Mouse (Mus musculus) c-Kit-negative CD71-positive TER-119-positive erythroid progenitor cells, embryonic 14.5 days (primary cell): ENCODE results near the gene Rin3.
"Not testable (repeated sequence)": the region's sequence is repeated elsewhere in the genome, so short reads cannot be mapped to it uniquely, and the experiment has no call there.

Experiments
- DNase-seq: peaks from one replicate; pipeline ENCODE4 v3.0.0-alpha.2; 2013; ENCODE audit warnings: low read depth, low spot score

Rin3 gene

DNA sequence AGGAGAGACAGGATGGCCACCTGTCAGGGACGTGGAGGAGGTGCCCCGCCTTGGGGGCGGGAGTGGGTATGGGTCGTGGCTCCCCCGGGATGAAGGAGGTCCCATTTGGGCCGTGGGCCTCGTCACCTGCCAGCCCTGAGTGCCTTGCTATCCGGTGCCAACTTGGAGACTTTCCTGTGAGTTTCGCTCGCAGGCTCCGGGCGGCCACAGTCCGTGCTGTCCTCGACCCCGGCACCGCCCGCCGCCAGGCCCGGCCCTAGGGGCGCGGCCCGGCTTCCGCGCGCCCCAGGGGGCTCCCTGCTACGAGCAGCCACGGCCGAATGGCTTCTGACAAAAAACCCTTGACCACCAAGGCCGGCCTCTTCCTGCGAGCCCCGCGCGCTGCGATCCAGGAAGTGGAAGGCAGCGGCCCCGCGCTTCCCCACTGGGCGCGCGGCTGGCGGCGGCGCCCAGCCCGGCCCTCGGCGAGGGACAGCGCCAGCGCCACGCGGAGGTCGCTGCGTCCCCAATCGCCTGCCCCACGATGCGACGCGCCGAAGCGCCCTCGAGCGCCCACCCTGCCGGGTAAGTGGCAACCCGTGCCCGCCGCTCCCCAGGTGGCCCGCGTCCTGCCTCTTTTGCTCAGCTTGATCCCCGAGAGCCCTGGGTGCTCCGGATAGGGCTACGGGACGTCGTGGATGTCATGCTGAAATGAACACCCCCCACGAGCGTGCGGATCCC, at the start of gene Rin3:
Gene Rin3, plus strand, starts transcription at position 286 of the 720 bp plus-strand sequence.
- no peak for DNase-seq

DNA sequence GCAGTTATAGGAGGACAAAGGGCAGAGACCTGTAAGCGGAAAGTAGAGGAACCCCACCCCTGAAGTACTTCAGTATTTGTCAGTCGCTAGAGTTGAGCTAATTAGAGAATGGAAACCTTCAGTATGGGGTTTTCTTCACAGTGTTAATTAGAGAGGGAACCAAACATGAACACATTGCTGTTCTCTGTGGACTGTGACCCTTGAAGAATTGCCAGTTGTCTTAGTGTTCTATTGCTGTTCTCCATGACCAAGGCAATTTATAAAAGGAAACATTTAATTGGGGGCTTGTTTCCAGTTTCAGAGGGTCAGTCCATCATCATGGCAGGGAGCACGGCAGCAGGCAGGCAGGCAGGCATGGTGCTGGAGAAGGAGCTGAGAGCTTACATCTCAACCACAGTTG, 47.3 kb upstream of the Rin3 start:
- no peak for DNase-seq

DNA sequence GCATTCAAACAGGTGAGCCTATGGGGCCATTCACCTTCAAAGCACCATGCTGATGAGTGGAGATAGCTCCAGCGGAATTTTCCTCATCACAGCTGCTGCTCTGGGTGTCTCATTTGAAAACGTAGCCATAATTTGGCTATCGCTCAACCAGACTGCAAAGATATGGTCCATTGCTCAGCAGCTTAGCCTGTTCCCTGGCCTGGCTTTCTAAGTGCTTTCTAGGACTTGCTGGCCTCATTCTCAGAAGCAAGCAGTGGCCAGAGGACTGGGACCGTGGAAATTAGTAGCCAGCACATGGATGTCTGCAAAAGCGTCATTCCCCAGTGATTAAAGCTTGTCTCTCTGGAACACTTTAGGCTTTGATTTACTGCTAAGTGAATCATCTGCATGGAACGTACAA, 46.5 kb upstream of the Rin3 start:
- DNase-seq, result no peak

DNA sequence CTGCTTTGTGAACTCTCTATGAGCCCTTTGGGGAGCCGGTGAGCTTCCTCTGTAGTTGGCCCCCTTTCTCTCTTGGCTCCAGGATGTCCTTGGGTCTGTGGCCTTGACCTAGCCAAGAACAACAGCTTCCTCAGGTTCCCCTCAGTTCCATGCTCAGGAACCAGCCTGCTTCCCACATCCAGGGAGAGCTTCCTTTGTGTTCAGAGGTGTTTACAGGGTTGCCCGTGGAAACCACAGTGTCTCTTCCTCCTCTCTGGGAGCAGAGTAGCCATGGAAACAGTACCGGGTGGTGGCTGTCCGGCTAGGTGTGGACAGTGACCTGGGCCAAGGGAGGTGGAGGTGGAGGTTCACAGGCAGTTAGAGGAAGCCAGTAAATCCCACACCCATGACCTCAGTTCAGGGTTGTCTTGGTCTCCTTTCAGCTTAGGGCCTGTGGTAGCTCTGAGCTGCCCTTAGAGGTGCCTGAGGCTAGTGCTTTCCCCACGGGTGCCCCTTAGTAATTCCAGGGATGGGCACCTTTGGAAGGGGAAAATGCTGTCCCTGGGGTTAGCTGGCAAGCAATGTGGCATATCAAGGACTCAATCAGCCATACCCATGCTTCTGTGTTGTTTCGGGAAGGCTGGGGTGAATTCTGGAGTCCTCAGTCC, 40.6 kb upstream of the Rin3 start:
- no peak for DNase-seq

DNA sequence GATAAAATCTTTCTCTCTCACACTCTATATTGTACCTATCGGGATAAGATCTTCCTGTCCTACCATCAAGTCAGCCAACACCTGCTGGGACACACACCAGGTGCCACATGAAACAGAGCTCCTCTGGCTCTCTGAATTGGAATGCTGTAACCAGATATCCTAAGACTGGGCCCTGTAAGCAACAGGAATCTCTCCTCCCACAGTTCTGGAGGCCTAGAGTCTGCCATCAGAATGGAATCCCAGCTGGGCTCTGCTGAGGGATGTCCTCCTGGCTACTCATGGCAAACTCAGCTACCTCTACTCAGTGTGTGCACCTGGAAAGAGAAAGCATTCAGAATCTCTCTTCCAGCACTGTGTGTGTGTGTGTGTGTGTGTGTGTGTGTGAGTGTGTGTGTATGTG, 38.9 kb upstream of the Rin3 start:
- DNase-seq, result no peak

DNA sequence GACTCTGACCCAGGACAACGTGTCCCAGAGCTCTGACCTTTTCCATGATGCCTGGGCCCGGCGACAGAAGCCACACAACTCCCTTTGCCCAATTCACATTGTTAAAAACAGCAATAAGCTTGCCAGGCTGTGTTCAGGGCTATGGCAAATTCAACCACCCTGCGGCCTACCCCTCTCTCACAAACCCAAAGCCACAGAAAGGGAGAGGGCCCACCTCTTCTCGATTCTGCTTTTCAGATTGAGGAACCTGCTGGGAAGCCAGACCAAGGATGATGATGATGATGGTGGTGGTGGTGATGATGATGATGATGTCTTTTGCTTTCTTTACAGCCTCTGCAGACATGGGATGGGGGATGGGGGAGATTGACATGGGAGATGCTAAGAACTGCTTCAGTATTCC, 36.6 kb upstream of the Rin3 start:
- no peak for DNase-seq

DNA sequence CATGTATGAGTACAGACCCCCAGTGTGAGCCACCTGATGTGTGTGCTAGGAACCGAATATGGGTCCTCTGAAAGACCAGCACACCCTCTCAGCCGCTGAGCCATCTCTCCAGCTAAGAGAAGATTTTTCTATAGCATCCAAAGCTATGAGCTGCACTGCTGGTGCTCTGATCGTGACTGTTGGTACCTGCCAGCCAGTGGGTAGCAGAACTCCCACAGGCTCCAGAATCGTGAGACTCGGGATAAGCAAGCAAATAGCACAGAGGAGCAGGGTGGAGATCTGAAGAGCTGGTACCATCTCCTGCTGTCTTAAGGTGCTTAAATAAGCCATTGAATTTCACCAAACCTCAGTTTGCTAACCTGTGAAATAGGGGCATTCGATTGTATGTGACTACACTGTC, 34.7 kb upstream of the Rin3 start:
- no peak for DNase-seq

DNA sequence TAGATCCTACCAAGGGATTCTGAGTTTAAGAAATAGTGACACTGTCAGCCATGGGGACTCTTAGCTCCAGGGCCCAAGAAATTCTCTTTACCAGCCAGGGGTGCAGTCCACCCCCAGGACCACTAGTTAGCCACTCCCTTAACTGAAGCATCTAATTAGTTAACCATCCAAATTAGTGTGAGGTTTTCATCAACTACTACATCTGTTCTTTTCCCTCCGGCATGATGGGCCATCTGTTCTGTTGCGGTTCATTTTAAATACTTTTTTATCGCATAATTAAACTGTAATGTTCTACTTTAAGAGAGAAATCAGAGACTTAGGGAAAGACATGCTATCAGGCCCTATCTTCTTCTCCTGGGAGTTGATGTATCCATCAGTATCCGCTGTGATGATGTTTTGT, 32.5 kb upstream of the Rin3 start:
- DNase-seq, result no peak

DNA sequence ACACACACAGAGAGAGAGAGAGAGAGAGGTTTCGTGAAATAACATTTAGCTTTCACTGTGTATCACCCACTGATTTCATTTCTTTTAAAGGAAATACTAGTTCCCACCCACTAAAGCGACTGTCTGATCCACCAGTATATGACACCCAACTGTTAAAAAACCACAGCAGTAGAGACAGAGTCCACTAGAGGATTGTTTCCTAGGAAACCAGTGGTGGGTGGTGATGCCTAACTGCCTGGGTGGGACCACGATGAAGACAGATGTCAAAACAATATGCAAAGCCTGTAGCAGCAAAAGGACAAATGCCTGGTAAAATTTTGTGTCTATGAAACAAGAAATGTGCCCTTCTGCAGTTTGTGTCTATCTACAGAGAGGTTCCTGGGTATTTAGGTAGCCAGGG, 31.8 kb upstream of the Rin3 start:
- DNase-seq, result no peak

DNA sequence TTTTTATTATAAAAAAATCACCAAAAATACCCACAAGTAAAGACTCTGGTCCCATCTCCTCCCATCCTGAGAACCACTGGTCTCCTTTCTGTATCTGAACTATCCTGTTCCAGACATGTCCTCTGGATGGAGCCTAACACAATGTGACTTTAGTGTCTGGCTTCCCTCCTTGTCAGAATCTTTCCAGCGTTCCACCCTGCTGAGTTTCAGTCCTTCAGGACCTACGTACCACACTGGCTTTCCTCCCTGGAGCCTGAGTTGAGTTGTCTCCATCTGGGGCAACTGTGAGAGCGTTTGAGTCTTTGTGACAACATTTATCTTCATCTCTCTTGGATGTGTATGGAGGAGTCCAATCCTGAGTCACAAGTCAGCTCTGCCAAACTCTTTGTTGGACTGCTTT, 30.9 kb upstream of the Rin3 start:
- no peak for DNase-seq

DNA sequence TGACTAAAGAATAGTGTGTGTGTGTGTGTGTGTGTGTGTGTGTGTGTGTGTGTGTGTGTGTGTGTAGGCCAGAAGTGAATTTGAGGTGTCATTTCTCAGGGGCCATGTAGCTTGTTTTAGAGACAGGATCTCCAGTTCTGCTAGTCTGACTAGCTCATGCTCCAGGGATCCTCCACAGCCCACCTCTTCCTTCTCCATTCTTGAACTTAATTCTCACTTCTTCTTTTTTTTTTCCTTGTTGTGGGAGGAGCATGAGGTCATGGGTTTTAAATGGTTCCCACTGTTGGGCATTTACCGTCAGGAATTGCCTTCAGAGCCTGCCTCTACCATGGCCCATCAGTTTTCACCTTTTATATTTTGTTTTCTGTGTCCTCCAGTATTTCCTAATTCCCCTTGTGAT, 30.3 kb upstream of the Rin3 start:
- no peak for DNase-seq

DNA sequence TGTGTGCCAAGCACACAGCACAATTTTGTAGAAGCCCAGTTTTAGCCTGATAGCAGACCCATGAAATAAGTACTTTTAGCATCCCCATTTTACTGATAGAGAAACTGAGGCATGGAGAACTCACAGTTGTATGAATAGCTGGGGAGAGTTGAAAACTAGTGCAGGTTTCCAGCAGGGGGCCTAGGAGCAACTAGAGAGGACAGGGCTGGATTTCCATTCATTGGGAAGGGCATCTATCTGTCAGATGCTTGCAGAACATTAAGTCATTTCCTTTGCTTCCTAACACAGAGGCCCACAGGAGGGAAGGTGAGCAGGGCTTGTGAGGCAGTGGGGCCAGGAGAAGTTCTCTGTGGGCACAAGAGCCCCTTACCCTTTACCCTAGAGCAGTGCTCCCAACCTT, 27.8 kb upstream of the Rin3 start:
- DNase-seq, result no peak

DNA sequence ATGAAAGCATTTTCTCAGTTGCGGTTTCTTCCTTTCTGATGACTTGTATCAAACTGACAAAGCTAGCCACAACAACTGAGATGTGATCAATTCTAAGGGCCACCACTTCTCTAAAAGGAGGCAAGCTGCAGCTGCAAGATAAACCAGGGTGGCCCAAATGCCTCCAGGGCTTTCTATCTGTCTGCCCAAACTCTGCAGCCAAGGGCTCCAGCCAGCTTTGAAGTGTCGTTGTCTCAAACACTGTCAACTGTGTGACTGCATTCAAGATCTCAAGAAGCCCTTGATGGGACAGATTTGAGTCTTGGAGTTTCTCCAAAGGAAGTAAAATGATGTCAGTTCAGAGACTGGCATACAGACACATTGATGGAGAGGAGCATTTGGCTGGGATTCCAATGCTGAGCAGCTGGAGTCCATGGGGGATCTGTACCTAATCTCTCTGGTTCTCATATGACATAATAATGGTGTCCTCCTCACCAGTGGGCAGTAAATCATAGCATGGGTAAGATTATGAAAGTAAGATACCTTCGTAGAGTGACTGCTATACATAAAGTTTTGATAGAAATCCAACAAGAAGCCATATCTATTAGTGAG, 24.2 kb upstream of the Rin3 start:
- DNase-seq, result no peak

DNA sequence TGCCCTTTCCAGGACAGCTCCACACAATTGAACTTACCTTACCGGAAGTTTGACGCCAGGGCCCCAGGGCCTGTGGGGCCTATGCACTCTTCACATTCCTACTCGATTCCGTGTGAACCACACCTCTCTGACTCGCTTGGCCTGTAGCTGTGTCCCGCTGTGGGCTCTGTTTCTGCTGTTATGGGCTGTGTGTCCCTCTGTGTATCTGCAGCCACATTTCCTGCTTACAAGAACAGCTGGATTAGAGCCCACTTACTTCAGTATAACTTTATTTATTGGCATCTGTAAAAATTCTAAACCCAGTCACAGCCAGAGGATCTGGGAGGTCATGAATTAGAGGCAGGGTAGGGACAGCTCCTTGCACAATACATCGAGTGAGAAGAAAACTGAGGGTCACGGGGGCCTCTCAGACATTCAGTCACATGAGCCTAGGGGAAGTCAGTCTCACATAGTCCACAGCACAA, 20.9 kb upstream of the Rin3 start:
- no peak for DNase-seq

DNA sequence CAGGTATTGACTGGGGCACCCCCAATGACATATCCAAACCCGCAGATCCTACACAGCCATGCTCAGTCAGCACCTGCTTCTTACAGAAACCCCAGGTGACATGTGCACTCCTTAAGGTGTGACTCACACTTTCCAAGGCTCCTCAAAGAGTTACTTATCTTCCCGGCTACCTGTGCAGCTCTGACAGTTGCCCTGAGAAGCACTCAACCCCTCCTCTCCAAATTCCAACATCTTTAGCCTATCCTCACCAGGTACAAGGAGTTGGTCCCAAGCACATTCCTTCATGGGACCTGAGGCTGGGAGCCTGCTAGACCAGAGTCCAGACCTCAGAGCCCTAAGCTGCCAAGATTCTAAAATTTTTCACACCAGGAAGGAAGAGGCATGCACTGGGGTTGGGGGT, 20.0 kb upstream of the Rin3 start:
- DNase-seq, result no peak

DNA sequence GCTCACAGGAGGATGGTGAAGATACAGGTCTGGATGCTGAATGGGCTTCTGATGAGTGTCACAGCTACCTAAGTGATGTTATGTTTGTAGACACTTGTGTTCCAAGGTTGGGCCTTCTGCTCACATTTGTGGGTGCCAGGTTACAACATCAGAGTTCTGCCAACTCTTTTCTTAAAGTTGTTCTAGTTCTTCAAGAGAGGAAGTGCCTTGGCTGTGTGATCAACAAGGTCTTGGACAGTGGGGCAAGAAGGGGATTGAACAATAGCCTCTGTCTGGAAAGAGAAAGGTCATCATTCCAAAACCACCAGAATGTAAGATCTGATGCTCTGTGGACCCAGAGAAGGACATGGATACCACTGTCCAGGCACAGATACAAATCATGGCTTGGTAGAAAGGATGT, 19.6 kb upstream of the Rin3 start:
- no peak for DNase-seq

DNA sequence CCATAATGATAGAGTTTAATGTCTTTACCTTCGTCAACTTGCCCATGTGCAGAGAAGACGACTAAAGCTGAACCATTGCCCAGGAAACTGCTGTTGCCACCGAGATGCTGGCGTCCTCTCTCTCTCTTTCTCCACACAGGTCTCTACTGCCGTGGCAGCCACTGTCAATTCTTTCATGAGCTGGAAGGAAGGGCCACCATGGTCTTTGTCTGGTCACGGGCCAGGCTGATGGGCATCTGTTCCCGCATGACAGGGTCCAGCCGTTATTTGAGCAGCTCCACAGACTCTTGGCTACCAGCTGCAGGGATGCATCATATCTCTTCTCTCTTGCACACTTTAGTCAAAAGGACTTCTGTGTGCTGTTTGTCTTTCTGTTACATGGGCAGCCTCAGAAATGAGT, 16.4 kb upstream of the Rin3 start:
- no peak for DNase-seq

DNA sequence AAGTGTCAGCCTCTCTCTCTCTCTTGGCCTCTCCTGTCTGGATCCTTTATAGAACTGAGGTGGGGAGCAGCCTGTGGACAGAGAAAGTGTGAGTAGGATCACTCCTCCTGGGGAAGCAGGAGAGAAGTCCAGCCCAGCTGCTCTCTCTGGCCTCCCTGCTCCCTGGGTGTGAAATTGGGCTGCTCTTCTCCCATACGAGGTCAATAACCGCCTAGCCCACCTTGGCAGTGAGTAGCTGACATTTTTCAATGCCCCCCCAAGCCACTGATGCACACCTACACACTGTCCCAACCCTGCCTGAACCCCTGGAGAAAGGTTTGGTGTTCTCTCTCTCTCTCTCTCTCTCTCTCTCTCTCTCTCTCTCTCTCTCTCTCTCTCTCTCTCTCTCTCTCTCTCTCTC, 13.7 kb upstream of the Rin3 start:
- DNase-seq, result no peak

DNA sequence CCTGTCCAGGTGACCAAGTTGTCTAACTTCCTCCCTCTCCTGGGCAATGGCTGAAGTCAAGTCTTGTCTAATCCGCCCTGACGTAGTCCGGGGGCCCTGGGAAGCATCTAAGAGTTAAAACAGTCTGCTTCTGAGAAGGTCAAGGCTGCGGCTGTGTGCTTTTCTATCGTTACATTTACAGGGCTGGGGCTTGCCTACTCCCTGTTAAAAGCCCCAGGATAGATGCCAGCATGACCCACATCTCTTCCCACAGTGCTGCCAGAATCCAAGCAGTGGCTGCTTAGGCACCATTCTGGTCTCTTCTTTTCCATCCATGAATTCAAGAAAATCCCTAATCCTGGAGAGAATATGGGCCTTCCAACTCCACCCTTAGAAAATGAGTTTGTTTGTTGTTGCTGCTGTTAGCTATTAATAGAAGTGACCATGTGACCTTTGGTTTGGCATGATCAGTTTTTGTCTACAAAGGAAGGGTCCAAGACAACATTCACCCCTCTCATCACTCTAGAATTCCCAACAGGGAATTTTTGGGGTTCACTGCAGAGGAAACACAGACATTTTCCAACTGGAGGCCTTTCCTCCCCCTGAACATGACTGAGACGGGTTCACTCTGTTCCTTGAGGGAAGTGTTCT, 12.0 kb upstream of the Rin3 start:
- no peak for DNase-seq

DNA sequence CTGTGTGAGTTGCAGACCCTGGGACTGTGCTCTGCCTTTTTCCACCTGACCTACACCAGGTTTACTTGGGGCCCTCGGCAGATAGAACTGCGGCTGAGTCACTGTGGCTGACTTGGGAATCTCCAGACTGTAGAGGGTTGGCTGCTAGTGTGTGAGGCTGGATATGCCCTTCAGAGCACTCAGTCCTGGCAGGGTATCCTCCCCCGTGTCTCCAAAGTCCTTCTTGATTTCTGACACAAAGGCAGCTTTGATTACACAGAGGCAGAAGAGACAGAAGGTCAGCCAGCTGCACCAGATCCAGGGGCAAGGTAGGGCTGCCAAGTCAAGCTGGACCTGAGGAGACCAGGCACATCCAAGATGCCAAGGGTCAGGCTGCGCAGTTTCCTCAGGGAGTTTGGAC, 11.4 kb upstream of the Rin3 start:
- DNase-seq, result no peak

DNA sequence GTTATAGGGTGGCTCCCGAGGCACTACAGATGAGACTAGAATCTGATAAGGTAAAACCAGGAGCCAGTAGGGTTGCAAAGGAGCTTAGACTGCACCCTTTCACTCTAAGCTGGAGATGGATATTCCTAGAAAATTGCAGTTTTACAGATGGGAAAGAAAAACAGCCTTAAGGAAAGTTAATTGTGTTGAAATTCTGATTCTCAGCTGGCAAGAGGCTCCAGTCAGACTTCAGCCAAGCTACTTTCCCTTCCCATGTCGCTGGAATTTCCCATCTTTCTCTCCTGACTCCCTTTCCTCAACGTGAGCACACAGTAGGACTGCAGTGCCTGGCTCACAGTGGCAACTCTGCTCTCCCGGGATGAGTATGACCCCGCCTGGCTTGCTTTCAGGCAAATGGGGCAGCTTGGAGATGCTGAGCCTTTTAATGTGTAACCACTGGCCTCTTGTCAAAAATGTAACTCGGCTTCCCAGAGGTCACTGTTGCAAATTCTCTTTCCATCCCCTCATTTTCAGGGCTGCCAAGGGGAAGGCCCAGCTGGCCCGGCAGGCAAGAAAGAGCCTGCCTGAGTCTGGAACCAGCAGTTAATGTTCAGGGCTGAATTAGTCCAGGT, 6.9 kb upstream of the Rin3 start:
- DNase-seq, result no peak

DNA sequence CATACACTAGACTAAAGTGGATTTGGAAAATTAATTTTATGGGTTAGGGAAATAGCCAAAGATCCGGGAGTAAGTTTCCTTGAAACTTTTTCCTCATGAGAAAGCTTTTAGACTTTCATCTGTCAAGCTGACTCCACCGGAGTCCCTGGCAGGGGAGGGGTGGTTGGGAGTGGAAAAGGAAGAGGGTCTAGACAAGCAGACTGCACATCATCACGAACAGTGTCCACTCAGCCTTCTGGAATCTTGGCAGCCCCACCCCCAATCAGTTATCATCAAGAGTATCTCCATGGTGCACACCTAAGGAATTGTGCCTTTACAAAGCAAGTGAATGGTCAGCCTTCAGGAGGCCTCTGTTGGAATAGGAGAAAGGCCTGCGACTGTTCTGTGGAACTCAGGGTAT, 2.6 kb upstream of the Rin3 start:
- not testable (repeated sequence) for DNase-seq
